In genomic region chr3:37654787-37655186, GRCm38 (mm10) we compare ENCODE assay signal across 9 mouse cellular contexts. TPM values are rescaled to one million over a fixed set of nuclear protein-coding genes. Genes with fewer than 3 reads are reported as not detected.
A peak's percentile ranks its signal among the peaks of the same experiment; 100 is the strongest.
DNase-seq lines count a peak whose midpoint lies in the region; ATAC-seq lines count a peak whose summit lies in the region.
"Had no signal": no experiment of that assay in that cellular context is flagged by ENCODE, and none has a peak within 500 bp of the region (broad histone marks: within the 10 kb centered on the region; RNA-seq: fewer than 3 reads in every experiment).

No protein-coding gene starts in this region.

- H3K36me3 ChIP-seq in heart, embryonic 13.5 days, result no peaks in the 10 kb centered on the region; the same call in 1 of the 2 replicates
- H3K36me3 ChIP-seq in midbrain, embryonic 14.5 days (ENCODE audit: control insufficient read depth, insufficient read depth, low read length), result no peaks in the 10 kb centered on the region
- peaks cover 7% of the 10 kb centered on the region; the same call in 1 of the 2 replicates for H3K36me3 ChIP-seq in midbrain, embryonic 10.5 days
- H3K36me3 ChIP-seq in limb, embryonic 11.5 days (ENCODE audit: control insufficient read depth, insufficient read depth, low read length), result no peaks in the 10 kb centered on the region
- H3K36me3 ChIP-seq in stomach, embryonic 15.5 days, result no peaks in the 10 kb centered on the region

- H3K9ac ChIP-seq in heart, embryonic 13.5 days, result peak overlapping the region; percentile 68; the same call in 1 of the 2 replicates
- H3K9ac ChIP-seq in midbrain, embryonic 14.5 days (replicated peaks; ENCODE audit: low read length), result no peak overlapping the region
- H3K9ac ChIP-seq in limb, embryonic 11.5 days (ENCODE audit: low read length), result no peak overlapping the region
- H3K9ac ChIP-seq in stomach, embryonic 15.5 days, result no peak overlapping the region

- H3K27ac ChIP-seq in heart, embryonic 13.5 days (replicated peaks), result no peak overlapping the region
- no peak overlapping the region for H3K27ac ChIP-seq in midbrain, embryonic 14.5 days (replicated peaks; ENCODE audit: low read depth, low read length)
- H3K27ac ChIP-seq in midbrain, embryonic 10.5 days (replicated peaks), result no peak overlapping the region
- H3K27ac ChIP-seq in limb, embryonic 11.5 days (replicated peaks; ENCODE audit: low read depth, low read length), result no peak overlapping the region
- H3K27ac ChIP-seq in stomach, embryonic 15.5 days, result peak overlapping the region; percentile 86; the same call in 1 of the 2 replicates

- ATAC-seq in heart, embryonic 13.5 days (ENCODE audit: extremely low read depth, insufficient number of reproducible peaks, low FRiP score, low TSS enrichment), result no peak
- ATAC-seq in midbrain, embryonic 14.5 days (ENCODE audit: low FRiP score, low TSS enrichment), result no peak
- no peak for ATAC-seq in limb, embryonic 11.5 days (ENCODE audit: insufficient number of reproducible peaks, low FRiP score, low TSS enrichment, low read depth)
- ATAC-seq in stomach, embryonic 15.5 days (ENCODE audit: insufficient read depth, low FRiP score, low read depth), result no peak

- H3K4me3 ChIP-seq in heart, embryonic 13.5 days, result peak overlapping the region; percentile 46
- no peak overlapping the region for H3K4me3 ChIP-seq in midbrain, embryonic 14.5 days (replicated peaks; ENCODE audit: low read depth, low read length)
- no peak overlapping the region for H3K4me3 ChIP-seq in midbrain, embryonic 10.5 days
- H3K4me3 ChIP-seq in limb, embryonic 11.5 days (ENCODE audit: low read depth, low read length), result no peak overlapping the region
- peak overlapping the region; percentile 33; the same call in 1 of the 2 replicates for H3K4me3 ChIP-seq in stomach, embryonic 15.5 days (replicated peaks)

- H3K4me2 ChIP-seq in heart, embryonic 13.5 days, result peak overlapping the region; percentile 67
- peak overlapping the region; percentile 52; the same call in 1 of the 2 replicates for H3K4me2 ChIP-seq in midbrain, embryonic 14.5 days (ENCODE audit: low read length)
- peak overlapping the region; percentile 41 for H3K4me2 ChIP-seq in limb, embryonic 11.5 days (ENCODE audit: low read depth, severe bottlenecking)
- H3K4me2 ChIP-seq in stomach, embryonic 15.5 days, result peak overlapping the region; percentile 56

- no peaks in the 10 kb centered on the region for H3K9me3 ChIP-seq in heart, embryonic 13.5 days
- H3K9me3 ChIP-seq in midbrain, embryonic 14.5 days (ENCODE audit: control insufficient read depth, low read length), result no peaks in the 10 kb centered on the region
- H3K9me3 ChIP-seq in midbrain, embryonic 10.5 days (replicated peaks), result no peaks in the 10 kb centered on the region
- no peaks in the 10 kb centered on the region for H3K9me3 ChIP-seq in limb, embryonic 11.5 days (ENCODE audit: control insufficient read depth, low read length)
- no peaks in the 10 kb centered on the region for H3K9me3 ChIP-seq in stomach, embryonic 15.5 days

- no peak for DNase-seq in heart, postnatal 25 days (ENCODE audit: low spot score)
- DNase-seq in midbrain, embryonic 14.5 days, result no peak
- DNase-seq in midbrain, embryonic 10.5 days (ENCODE audit: low spot score), result no peak
- DNase-seq in limb, embryonic 11.5 days (ENCODE audit: low spot score), result no peak
- DNase-seq in layer of hippocampus, adult 9-11 months, result no peak
- DNase-seq in layer of hippocampus, postnatal 14 days (ENCODE audit: low spot score in 2 of 2), result no peak
- DNase-seq: cerebellum, adult 2 months had no signal

- peaks cover 35% of the 10 kb centered on the region for H3K4me1 ChIP-seq in heart, embryonic 13.5 days
- H3K4me1 ChIP-seq in midbrain, embryonic 14.5 days (ENCODE audit: control insufficient read depth, insufficient read depth, low read length), result peaks cover 11% of the 10 kb centered on the region; the same call in 1 of the 2 replicates
- H3K4me1 ChIP-seq in midbrain, embryonic 10.5 days, result peaks cover 42% of the 10 kb centered on the region
- H3K4me1 ChIP-seq in limb, embryonic 11.5 days (ENCODE audit: control insufficient read depth, insufficient read depth, low read length), result peaks cover 19% of the 10 kb centered on the region
- peaks cover 26% of the 10 kb centered on the region for H3K4me1 ChIP-seq in stomach, embryonic 15.5 days

- H3K27me3 ChIP-seq in heart, embryonic 13.5 days (replicated peaks), result peaks cover 34% of the 10 kb centered on the region; the same call in 1 of the 2 replicates
- H3K27me3 ChIP-seq in midbrain, embryonic 14.5 days (ENCODE audit: control insufficient read depth, insufficient read depth, low read length), result peaks cover 27% of the 10 kb centered on the region
- peaks cover 78% of the 10 kb centered on the region for H3K27me3 ChIP-seq in midbrain, embryonic 10.5 days (ENCODE audit: low read depth, poor library complexity, severe bottlenecking)
- no peaks in the 10 kb centered on the region for H3K27me3 ChIP-seq in limb, embryonic 11.5 days (ENCODE audit: control insufficient read depth, insufficient read depth, low read length)
- H3K27me3 ChIP-seq in stomach, embryonic 15.5 days (replicated peaks), result no peaks in the 10 kb centered on the region

- 40% methylated on average over 6 of the region's 6 CpGs for WGBS in heart, embryonic 13.5 days
- 66% methylated on average over 6 of the region's 6 CpGs for WGBS in midbrain, embryonic 14.5 days
- WGBS in midbrain, embryonic 10.5 days, result 69% methylated on average over 6 of the region's 6 CpGs
- 65% methylated on average over 6 of the region's 6 CpGs for WGBS in limb, embryonic 11.5 days
- WGBS in stomach, embryonic 15.5 days, result 62% methylated on average over 6 of the region's 6 CpGs

- intact Hi-C loops in heart, postnatal 25 days (cut with DNase I), result no loop called here

RNA-seq across cellular contexts. Expression of gene Spry1, which starts 15.0 kb away (rescaled TPM):
- 5.6 and 6.4 TPM in 2 replicates for polyA plus RNA-seq in heart, embryonic 13.5 days (2015; fragmentation: Nextera tagmentation; extraction: Ambion mirVana)
- 10 to 100 TPM; 22.6 to 22.8 TPM for total RNA-seq in heart, postnatal 25 days (2021)
- polyA plus RNA-seq in midbrain, embryonic 14.5 days (2014; fragmentation: Nextera tagmentation; extraction: Ambion mirVana), result 7.1 and 7.2 TPM in 2 replicates
- 18.2 and 19.6 TPM in 2 replicates for polyA plus RNA-seq in midbrain, embryonic 10.5 days (2016; fragmentation: Nextera tagmentation; extraction: Ambion mirVana)
- 18.5 and 19.8 TPM in 2 replicates for polyA plus RNA-seq in limb, embryonic 11.5 days (2014; fragmentation: Nextera tagmentation; extraction: Ambion mirVana)
- 13.6 and 15.2 TPM in 2 replicates for polyA plus RNA-seq in stomach, embryonic 15.5 days (2015; fragmentation: Nextera tagmentation; extraction: Ambion mirVana)
- total RNA-seq in layer of hippocampus, postnatal 14 days (2021), result 10 to 100 TPM; 15.1 to 16.8 TPM

Comparison
In these comparisons a context has a peak if more than half of its experiments do, and no peak if none do; other contexts are left out.
1. H3K4me3 ChIP-seq: peak in heart, embryonic 13.5 days (single experiment) and stomach, embryonic 15.5 days (single experiment); none in midbrain, embryonic 14.5 days (single experiment), midbrain, embryonic 10.5 days (single experiment) and limb, embryonic 11.5 days (single experiment).
2. Peak in every context shown above with its lines, with median percentiles within 50 percentile points of each other: H3K4me2 ChIP-seq.